Mouse (Mus musculus) activated CD4-positive, CD25-positive, alpha-beta regulatory T cell, adult 9 weeks (primary cell): ENCODE data around the gene Cdyl2. TPM values are rescaled to one million over a fixed set of nuclear protein-coding genes. Genes with fewer than 3 reads are reported as not detected.

Experiments used
- polyA plus RNA-seq: library from polyadenylated mRNA; unstranded; fragments of 100-300 nt; shearing (Covaris generic); gene quantifications from one replicate; pipeline ENCODE4 v1.2.1, GENCODE M21; 2017

The Cdyl2 gene
- polyA plus RNA-seq, result 9.9 TPM

GRCm38 (mm10) chr8:116732684-116733647 lies at the start of gene Cdyl2:
Gene Cdyl2 (minus strand): TSS chr8:116732991.

Other genes with a start within 250 kb of the Cdyl2 start
- gene Dynlrb2, start 228.0 kb downstream of the Cdyl2 start, polyA plus RNA-seq, result not detected
- gene Cmc2, start 188.5 kb upstream of the Cdyl2 start, polyA plus RNA-seq, result 41.7 TPM
- 2.6 TPM for gene Cenpn, start 188.7 kb upstream of the Cdyl2 start, polyA plus RNA-seq
- gene Atmin, start 210.4 kb upstream of the Cdyl2 start, polyA plus RNA-seq, result 7.1 TPM
- gene 1700030J22Rik, start 246.0 kb upstream of the Cdyl2 start, polyA plus RNA-seq, result 0.18 TPM